Mouse (Mus musculus): ENCODE data around the gene Kif2a. TPM values are rescaled to one million over a fixed set of nuclear protein-coding genes. Genes with fewer than 3 reads are reported as not detected.
"Not testable (repeated sequence)": the region's sequence is repeated elsewhere in the genome, so short reads cannot be mapped to it uniquely, and the experiment has no call there.

The Kif2a gene
- polyA plus RNA-seq, 1 experiment from 2014 or later = 10.2 TPM

DNA sequence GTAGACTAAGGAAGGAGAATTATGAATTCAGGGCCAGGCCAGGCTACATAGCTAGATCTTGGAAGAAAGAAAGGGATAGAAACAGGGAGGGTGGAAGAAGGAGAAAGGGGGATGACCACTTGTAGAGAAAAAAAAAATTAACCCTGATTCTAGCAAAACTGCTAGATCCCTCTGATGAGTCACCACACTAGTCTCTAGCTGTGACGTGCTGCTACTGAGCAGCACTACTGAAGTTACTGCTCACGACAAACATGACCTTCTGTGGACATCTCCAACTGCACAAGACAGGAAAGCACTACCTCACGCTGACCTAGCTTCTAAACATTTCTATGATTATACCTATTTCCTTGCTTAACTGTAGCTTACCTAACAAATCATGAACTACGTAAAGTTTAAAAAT, 93.6 kb downstream of the Kif2a start:
- peaks cover 3% of the 10 kb centered on the region; the same call in 1 of the 2 replicates for H3K9me3 ChIP-seq (replicated peaks; ENCODE audit: control insufficient read depth, low read length)
- H3K4me1 ChIP-seq (ENCODE audit: control insufficient read depth, insufficient read depth, low read length) = no peaks in the 10 kb centered on the region
- 92% methylated on average over 4 of the region's 4 CpGs for WGBS
- no peak for ATAC-seq (ENCODE audit: insufficient read depth, low FRiP score)
- H3K4me3 ChIP-seq (replicated peaks; ENCODE audit: low read length) = no peak overlapping the region
- H3K27ac ChIP-seq (ENCODE audit: low read length) = no peak overlapping the region
- H3K9ac ChIP-seq (ENCODE audit: low read length) = no peak overlapping the region
- H3K36me3 ChIP-seq (ENCODE audit: control insufficient read depth, insufficient read depth, low read length) = 0 out of 2 replicates have a peak, but pooled peaks cover 4% of the 10 kb centered on the region
- H3K27me3 ChIP-seq (ENCODE audit: control insufficient read depth, insufficient read depth, low read length) = no peaks in the 10 kb centered on the region
- H3K4me2 ChIP-seq (ENCODE audit: low read depth, low read length) = no peak overlapping the region

DNA sequence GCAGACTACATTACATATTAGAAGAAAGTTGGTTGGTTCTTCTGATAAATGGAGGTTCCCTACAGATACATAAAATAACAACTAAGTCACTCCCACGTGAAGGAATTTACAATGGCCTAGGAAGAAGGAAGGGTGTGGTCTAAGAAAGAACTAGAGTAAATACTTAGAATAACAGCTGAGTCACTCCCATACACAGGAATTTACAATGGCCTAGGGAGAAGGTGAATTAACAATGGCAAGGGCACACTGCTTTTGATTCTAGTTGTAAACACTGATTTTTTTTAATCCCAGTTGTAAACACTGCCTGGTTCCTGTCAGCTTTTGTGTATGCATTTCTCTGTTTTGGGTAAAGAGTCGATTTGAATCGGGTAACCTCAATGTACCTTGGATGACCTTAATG, 96.0 kb downstream of the Kif2a start:
- 89% methylated on average over 3 of the region's 3 CpGs for WGBS
- not testable (repeated sequence) for ATAC-seq (ENCODE audit: insufficient read depth, low FRiP score); H3K27me3 ChIP-seq (ENCODE audit: control insufficient read depth, insufficient read depth, low read length); H3K9ac ChIP-seq (ENCODE audit: low read length); H3K4me1 ChIP-seq (ENCODE audit: control insufficient read depth, insufficient read depth, low read length); H3K9me3 ChIP-seq (replicated peaks; ENCODE audit: control insufficient read depth, low read length); H3K4me3 ChIP-seq (replicated peaks; ENCODE audit: low read length); H3K4me2 ChIP-seq (ENCODE audit: low read depth, low read length); H3K27ac ChIP-seq (ENCODE audit: low read length)
- H3K36me3 ChIP-seq (ENCODE audit: control insufficient read depth, insufficient read depth, low read length) = 0 out of 2 replicates have a peak, but pooled peaks cover 12% of the 10 kb centered on the region

DNA sequence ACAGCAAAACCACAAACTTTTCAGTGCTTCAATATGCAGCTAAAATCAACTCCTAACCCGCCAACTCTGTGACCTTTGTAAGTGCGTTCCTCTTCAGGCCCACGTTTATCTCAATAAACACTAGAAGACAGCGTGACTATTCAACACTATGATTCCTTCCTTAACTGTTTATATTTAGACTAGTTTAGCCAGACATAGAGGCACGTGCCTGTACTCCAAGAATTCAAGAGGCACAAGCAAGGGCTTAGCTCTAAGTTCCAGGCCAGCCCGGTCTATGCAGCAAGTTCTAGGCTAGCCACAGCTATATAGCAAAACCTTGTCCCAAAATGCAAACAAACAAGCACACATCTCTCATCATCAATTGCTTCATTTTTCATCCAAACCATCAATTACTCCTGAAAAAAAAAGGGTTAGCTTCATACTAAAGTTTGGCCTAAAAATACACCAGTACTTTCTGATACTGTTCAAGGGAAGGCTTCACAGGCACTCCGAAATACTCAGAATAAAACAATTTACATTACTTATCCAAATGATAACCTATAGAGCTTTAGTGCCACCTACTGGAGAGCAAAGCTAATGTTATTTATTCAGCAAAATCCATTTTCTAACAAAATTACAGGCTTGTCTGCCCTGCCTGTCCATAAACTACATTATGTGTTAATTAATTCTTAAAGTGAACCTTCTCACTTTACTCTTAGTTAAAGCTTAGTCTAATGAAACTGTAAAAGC, 103.4 kb downstream of the Kif2a start:
- Histone ChIP-seq H3K4me3 (replicated peaks; ENCODE audit: low read length) (no peak overlapping the region), H3K4me1 (ENCODE audit: control insufficient read depth, insufficient read depth, low read length) (no peaks in the 10 kb centered on the region), H3K4me2 (ENCODE audit: low read depth, low read length) (no peak overlapping the region), H3K9me3 (replicated peaks; ENCODE audit: control insufficient read depth, low read length) (no peaks in the 10 kb centered on the region), H3K9ac (ENCODE audit: low read length) (no peak overlapping the region), H3K36me3 (ENCODE audit: control insufficient read depth, insufficient read depth, low read length) (0 out of 2 replicates have a peak, but pooled peaks cover 8% of the 10 kb centered on the region), H3K27ac (ENCODE audit: low read length) (no peak overlapping the region), H3K27me3 (ENCODE audit: control insufficient read depth, insufficient read depth, low read length) (no peaks in the 10 kb centered on the region)
- no peak for ATAC-seq (ENCODE audit: insufficient read depth, low FRiP score)
- 57% methylated on average over 7 of the region's 7 CpGs for WGBS

DNA sequence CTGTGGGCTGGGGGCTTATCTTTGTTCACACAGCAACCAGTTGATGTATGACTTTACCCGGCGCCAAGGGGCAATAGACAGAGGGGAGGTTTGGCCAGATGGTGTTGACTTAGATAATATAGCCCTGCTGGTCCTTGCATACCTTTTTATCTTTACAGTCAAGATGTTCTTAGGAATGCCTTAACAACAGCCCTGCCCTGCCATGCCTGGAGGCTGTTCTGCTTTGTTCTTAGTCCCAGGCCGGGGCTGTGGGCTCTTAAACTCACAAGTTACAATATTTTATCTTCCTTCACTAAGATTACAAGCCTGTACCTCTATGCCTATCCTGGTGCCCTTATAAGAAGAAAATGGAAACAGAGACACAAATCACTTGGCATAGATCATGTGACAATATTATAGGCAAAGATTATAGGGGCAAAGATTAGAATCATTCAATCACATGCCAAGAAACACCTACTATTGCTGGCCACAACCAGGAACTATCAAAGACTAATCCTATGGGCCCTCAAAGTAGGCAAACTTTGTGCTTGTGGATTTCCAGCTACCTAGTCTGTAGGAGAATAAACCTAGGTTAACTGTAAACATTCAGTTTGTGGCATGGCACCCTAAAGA, 108.7 kb downstream of the Kif2a start:
- Histone ChIP-seq H3K36me3 (ENCODE audit: control insufficient read depth, insufficient read depth, low read length) (no peaks in the 10 kb centered on the region), H3K9me3 (replicated peaks; ENCODE audit: control insufficient read depth, low read length) (no peaks in the 10 kb centered on the region), H3K4me2 (ENCODE audit: low read depth, low read length) (no peak overlapping the region), H3K4me3 (replicated peaks; ENCODE audit: low read length) (no peak overlapping the region), H3K27me3 (ENCODE audit: control insufficient read depth, insufficient read depth, low read length) (no peaks in the 10 kb centered on the region), H3K4me1 (ENCODE audit: control insufficient read depth, insufficient read depth, low read length) (no peaks in the 10 kb centered on the region), H3K27ac (ENCODE audit: low read length) (no peak overlapping the region), H3K9ac (ENCODE audit: low read length) (no peak overlapping the region)
- 47% methylated on average over 3 of the region's 3 CpGs for WGBS
- ATAC-seq (ENCODE audit: insufficient read depth, low FRiP score) = no peak

DNA sequence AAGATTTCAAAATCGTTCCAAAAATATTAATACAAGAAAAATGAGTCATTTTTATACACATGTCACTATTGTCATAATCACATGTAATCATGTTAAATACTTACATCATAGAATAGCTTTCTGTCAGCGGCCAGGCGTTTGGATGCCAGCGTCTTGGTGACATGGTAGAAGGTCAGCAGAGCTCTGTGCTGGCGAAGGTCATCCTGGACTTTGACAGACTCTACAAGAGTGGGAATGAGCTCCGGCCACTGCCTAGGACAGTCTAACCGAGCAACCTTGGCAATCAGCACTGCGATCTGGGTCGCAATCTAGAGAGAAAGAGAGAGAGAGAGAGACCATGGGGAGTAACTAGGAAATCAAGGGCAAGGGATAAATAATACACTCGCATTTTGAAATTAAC, 111.8 kb downstream of the Kif2a start:
- ATAC-seq (ENCODE audit: insufficient read depth, low FRiP score) = no peak
- Histone ChIP-seq H3K4me2 (ENCODE audit: low read depth, low read length) (no peak overlapping the region), H3K4me1 (ENCODE audit: control insufficient read depth, insufficient read depth, low read length) (no peaks in the 10 kb centered on the region), H3K9ac (ENCODE audit: low read length) (no peak overlapping the region), H3K36me3 (ENCODE audit: control insufficient read depth, insufficient read depth, low read length) (no peaks in the 10 kb centered on the region), H3K27me3 (ENCODE audit: control insufficient read depth, insufficient read depth, low read length) (no peaks in the 10 kb centered on the region), H3K9me3 (replicated peaks; ENCODE audit: control insufficient read depth, low read length) (no peaks in the 10 kb centered on the region), H3K27ac (ENCODE audit: low read length) (no peak overlapping the region), H3K4me3 (replicated peaks; ENCODE audit: low read length) (no peak overlapping the region)
- 95% methylated on average over 10 of the region's 10 CpGs for WGBS

Other genes starting within 250 kb of the Kif2a start
- 43.0 and 43.9 TPM in 2 replicates for gene Ipo11, start 85.2 kb downstream of the Kif2a start, polyA plus RNA-seq (2015; fragmentation: Nextera tagmentation; extraction: Ambion mirVana)
- 34.8 and 40.8 TPM in 2 replicates for gene Dimt1, start 75.0 kb downstream of the Kif2a start, polyA plus RNA-seq (2015; fragmentation: Nextera tagmentation; extraction: Ambion mirVana)

All from stomach, embryonic 16.5 days (tissue).